In genomic region chrX:53974732-53975544, GRCm38 (mm10) we compare ENCODE assay signal across 8 mouse cellular contexts.
A peak's percentile ranks its signal among the peaks of the same experiment; 100 is the strongest.
DNase-seq lines count a peak whose midpoint lies in the region; ATAC-seq lines count a peak whose summit lies in the region.

No protein-coding gene starts in this region.

- ATAC-seq in forebrain, embryonic 12.5 days (ENCODE audit: low FRiP score) = peak; percentile 55; the same call in 1 of the 2 replicates
- ATAC-seq in liver, embryonic 13.5 days (ENCODE audit: low read depth) = no peak

- 0 out of 2 replicates have a peak overlapping the region, but pooled peaks have one; percentile 25 for H3K9ac ChIP-seq in forebrain, embryonic 12.5 days
- H3K9ac ChIP-seq in liver, embryonic 13.5 days = no peak overlapping the region

- peak; percentile 4 to 6 for DNase-seq in cerebellum, postnatal 14 days
- no peak for DNase-seq in cerebellum, postnatal 4 days (ENCODE audit: low spot score in 2 of 2)
- DNase-seq in 3T3-L1 (ENCODE audit: low read depth, low spot score) = peak; percentile 1
- no peak for DNase-seq in liver, embryonic 13.5 days
- DNase-seq in urinary bladder, postnatal 10 days (ENCODE audit: low spot score) = no peak
- DNase-seq in left cerebral cortex, adult 11 months (ENCODE audit: low spot score) = no peak
- DNase-seq in ovary, adult 18-20 months (ENCODE audit: low spot score) = no peak

- H3K27me3 ChIP-seq in forebrain, embryonic 12.5 days = peaks cover 4% of the 10 kb centered on the region
- H3K27me3 ChIP-seq in liver, embryonic 13.5 days = peaks cover 25% of the 10 kb centered on the region

- H3K9me3 ChIP-seq in forebrain, embryonic 12.5 days = no peaks in the 10 kb centered on the region
- no peaks in the 10 kb centered on the region for H3K9me3 ChIP-seq in liver, embryonic 13.5 days (replicated peaks)

- no peak overlapping the region for H3K27ac ChIP-seq in forebrain, embryonic 12.5 days
- H3K27ac ChIP-seq in liver, embryonic 13.5 days = no peak overlapping the region

- peak overlapping the region; percentile 39 for H3K4me3 ChIP-seq in forebrain, embryonic 12.5 days (replicated peaks)
- no peak overlapping the region for H3K4me3 ChIP-seq in liver, embryonic 13.5 days (replicated peaks)

- H3K4me1 ChIP-seq in forebrain, embryonic 12.5 days = no peaks in the 10 kb centered on the region
- H3K4me1 ChIP-seq in liver, embryonic 13.5 days (replicated peaks) = no peaks in the 10 kb centered on the region

- peak overlapping the region; percentile 67 for H3K4me2 ChIP-seq in forebrain, embryonic 12.5 days
- peak overlapping the region; percentile 36 for H3K4me2 ChIP-seq in liver, embryonic 13.5 days

- no peaks in the 10 kb centered on the region for H3K36me3 ChIP-seq in forebrain, embryonic 12.5 days (replicated peaks)
- H3K36me3 ChIP-seq in liver, embryonic 13.5 days = no peaks in the 10 kb centered on the region

- WGBS in forebrain, embryonic 12.5 days = 25% methylated on average over 42 of the region's 52 CpGs
- 16% methylated on average over 50 of the region's 52 CpGs for WGBS in liver, embryonic 13.5 days (ENCODE audit: insufficient replicate concordance)

Comparison
In these comparisons a context has a peak if more than half of its experiments do, and no peak if none do; other contexts are left out.
1. DNase-seq: peak in cerebellum, postnatal 14 days (2 of 2) and 3T3-L1 (single experiment); none in cerebellum, postnatal 4 days (0 of 2), liver, embryonic 13.5 days (single experiment), urinary bladder, postnatal 10 days (single experiment), left cerebral cortex, adult 11 months (single experiment) and ovary, adult 18-20 months (single experiment).